Mouse (Mus musculus) inflammation-experienced regulatory T-cells, adult 16 weeks (primary cell): Measurements from ENCODE around the gene Rad54l. TPM values are rescaled to one million over a fixed set of nuclear protein-coding genes. Genes with fewer than 3 reads are reported as not detected.

Experiments used
- polyA plus RNA-seq: library from polyadenylated mRNA; unstranded; fragments of 100-300 nt; shearing (Covaris generic); gene quantifications from one replicate; pipeline ENCODE4 v1.2.1, GENCODE M21; 2017

Rad54l gene
- polyA plus RNA-seq: 5.9 TPM

DNA sequence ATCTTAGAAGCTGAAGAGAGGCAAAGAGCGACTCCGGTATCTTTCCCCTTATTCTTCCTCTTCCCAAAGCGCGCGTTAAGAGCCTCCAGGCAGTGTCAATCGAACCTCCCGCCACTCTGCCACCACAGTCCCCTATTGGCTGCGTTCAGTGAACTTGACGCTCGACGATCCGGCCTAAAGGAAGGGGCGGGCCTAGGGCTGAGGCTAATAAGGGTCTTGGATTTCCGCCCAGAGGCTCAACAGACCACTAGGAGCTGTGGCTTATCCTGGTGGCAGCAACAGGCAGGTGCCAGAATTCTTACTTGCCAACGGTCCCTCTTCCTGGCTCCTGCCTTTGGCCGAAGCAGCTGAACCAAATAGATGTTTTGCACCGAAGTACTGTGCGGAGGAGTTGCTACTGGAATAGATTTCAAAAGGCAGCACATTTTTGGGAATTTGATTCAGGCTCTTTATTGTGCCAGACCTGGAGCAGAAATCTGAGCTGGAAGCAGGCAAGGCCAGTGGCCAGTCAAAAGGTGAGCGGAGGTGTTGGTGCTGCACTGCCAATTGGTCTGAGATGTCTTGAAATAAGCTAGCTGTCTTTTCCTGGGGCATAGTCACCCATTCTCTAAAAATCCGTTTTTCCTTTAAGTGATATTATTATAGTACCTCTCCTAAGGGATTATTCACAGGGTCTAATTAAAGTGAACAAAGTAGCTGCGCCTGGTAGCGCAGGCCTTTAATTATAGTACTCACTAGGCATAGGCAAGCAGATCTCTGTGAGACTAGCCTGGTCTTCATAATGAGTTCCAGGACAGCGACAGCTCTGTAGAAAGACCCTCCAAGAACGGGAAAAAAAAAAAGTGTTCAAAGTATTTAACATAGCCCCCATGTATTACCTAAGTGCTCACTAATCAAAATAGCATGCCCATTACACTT, at the start of gene Rad54l, which contains the start of gene Pomgnt1:
Gene Rad54l (minus strand): TSS at position 89 of the 918 bp plus-strand sequence.
Gene Pomgnt1 (plus strand): TSS at position 239 of the 918 bp plus-strand sequence.

DNA sequence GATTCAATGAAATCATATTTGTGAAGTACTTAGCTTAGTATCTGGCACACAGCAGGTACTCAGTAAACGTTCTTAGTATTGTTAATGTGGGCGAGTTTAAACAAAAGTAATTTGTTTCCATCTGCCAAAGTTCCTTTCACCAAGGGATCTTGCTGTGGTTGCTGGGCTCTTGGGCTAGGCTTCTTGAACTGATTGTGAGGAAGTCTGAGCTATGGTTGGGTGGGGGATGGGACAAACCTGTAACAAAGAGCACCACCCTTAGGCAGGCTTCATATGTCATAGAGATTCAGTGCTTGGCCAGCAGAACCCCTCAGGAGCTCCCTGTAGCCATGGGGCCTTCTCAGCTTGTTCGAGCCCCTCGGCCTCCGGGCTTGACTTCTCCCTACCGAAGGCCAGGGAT, 49.6 kb upstream of the Rad54l start, which contains the start of the genes 1700042G07Rik and Gm49337:
Gene 1700042G07Rik (plus strand): TSS at position 301 of the 400 bp plus-strand sequence.
Gene Gm49337 (plus strand): TSS at position 313 of the 400 bp plus-strand sequence.

DNA sequence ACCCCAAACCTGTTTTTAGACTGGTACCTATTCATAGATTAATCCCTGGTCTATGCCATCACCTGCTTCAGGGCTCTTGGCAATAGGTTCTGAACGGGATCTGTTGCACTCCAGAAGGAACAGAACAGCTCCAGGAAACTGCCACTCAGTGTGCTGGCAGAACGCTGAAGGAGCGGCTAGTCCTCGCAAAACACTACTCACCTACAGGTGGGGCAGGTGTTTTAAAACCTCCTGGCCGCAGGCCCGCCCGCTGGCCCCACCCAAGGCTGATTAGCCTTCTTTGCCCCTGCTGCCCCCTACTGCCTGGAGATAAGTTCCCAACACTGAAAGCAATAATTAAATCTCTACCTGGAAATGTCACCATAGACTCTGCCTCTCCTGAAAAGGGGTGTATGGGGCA, 43.9 kb upstream of the Rad54l start, which contains the start of gene Tspan1:
Gene Tspan1 (minus strand): TSS at position 198 of the 400 bp plus-strand sequence.

DNA sequence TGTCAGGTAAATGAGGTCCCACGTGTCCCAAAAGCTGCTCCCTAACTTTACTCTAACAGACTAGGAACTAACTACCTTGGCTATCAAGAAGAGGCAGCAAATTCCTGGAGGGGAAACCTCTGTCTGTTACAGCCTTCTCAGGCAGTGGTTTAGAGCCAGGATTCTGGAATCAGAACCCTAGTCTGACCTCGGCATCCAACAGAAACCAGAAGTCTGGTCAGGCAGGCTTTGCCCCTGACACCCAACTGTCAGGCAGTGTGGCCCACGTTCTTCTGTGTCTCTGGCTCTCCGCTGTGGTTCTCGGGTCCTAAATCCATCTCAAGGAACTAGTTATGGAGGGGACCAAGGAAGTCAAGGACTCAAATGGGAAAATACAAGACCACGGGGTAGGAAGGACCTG, 27.7 kb upstream of the Rad54l start, which contains the start of gene Lurap1:
Gene Lurap1 (minus strand): TSS at position 101 of the 400 bp plus-strand sequence.

DNA sequence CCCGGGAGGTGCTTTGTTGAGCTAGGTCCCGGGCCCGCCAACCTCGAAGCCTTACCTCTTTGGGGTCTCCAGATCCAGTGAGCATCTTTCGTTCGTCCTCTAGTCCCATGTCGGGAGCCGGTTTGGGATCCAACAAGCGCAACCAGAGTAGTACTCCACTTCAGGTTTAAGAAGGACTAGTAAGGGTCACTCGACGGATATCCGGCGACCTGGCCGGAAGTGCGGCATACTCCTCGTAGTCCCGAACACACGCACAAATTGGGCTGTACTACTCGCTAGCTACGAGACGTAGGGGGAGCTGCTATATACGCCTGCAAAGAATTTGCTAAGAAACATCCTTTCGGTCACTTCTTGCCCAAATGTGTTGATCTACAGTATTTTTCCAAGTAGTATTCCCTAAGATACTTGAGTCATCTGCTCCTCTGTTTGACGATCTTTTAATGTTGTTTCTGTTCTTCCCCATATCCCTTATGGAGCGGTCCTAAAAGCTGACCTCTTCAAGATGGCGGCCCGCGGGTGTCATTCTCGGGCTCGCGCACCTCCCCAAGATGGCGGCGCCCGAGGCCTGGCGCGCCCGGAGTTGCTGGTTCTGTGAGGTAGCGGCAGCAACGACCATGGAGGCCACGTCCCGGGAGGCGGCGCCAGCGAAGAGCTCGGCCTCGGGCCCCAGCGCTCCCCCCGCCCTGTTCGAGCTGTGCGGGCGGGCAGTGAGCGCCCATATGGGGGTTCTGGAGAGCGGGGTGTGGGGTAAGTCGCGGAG, 48.4 kb downstream of the Rad54l start, which contains the start of the genes Uqcrh and Lrrc41:
Gene Uqcrh (minus strand): TSS at position 211 of the 760 bp plus-strand sequence.
Gene Lrrc41 (plus strand): TSS at position 409 of the 760 bp plus-strand sequence.

DNA sequence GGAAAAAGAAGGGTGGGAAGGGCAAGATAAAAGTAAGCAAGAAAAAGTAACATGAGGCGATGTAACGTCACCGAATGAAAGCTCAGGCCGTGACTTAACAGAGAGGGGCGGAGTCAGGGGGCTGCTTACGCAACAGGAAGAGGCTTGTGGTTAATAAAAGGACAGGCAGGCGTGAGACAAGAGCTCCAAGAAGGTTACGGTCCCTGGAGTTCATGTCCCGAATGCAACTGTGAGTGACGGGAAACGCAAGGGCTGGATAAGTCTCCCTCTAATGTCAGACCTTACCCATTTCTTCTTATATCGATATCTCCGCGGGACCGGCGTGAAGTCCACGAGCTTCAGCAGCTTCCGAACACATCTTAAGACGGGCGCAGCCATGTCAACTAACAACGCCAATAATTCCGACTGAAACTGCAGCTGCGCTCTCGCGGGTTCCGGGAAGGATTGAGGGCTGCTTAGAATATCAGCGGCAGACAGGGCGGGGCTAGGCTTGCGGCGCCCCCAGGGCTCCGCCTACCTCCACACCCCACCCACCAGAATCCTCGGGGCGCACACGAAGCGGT, 70.0 kb downstream of the Rad54l start, which contains the start of gene Nsun4:
Gene Nsun4 (minus strand): TSS at position 478 of the 563 bp plus-strand sequence.

Other genes starting within 250 kb of the Rad54l start
- gene Kncn, start 239.3 kb downstream of the Rad54l start, polyA plus RNA-seq: not detected
- not detected for gene 6430628N08Rik, start 233.0 kb downstream of the Rad54l start, polyA plus RNA-seq
- gene Dmbx1, start 183.8 kb downstream of the Rad54l start, polyA plus RNA-seq: not detected
- gene Faah, start 105.8 kb downstream of the Rad54l start, polyA plus RNA-seq: 147 TPM
- 35.6 TPM for gene Nsun4, start 69.8 kb downstream of the Rad54l start, polyA plus RNA-seq
- gene Uqcrh, start 48.6 kb downstream of the Rad54l start, polyA plus RNA-seq: 446 TPM
- gene Lrrc41, start 48.4 kb downstream of the Rad54l start, polyA plus RNA-seq: 49.2 TPM
- 10.6 TPM for gene Pomgnt1, start 150 bp upstream of the Rad54l start, polyA plus RNA-seq
- 0.90 TPM for gene Lurap1, start 27.6 kb upstream of the Rad54l start, polyA plus RNA-seq
- gene Tspan1, start 43.9 kb upstream of the Rad54l start, polyA plus RNA-seq: not detected
- not detected for gene 1700042G07Rik, start 49.7 kb upstream of the Rad54l start, polyA plus RNA-seq
- gene Gm49337, start 49.7 kb upstream of the Rad54l start, polyA plus RNA-seq: not detected
- gene Pik3r3, start 97.9 kb upstream of the Rad54l start, polyA plus RNA-seq: 4.8 TPM